8 mouse cellular contexts compared by ENCODE assay signal in the genomic region with DNA sequence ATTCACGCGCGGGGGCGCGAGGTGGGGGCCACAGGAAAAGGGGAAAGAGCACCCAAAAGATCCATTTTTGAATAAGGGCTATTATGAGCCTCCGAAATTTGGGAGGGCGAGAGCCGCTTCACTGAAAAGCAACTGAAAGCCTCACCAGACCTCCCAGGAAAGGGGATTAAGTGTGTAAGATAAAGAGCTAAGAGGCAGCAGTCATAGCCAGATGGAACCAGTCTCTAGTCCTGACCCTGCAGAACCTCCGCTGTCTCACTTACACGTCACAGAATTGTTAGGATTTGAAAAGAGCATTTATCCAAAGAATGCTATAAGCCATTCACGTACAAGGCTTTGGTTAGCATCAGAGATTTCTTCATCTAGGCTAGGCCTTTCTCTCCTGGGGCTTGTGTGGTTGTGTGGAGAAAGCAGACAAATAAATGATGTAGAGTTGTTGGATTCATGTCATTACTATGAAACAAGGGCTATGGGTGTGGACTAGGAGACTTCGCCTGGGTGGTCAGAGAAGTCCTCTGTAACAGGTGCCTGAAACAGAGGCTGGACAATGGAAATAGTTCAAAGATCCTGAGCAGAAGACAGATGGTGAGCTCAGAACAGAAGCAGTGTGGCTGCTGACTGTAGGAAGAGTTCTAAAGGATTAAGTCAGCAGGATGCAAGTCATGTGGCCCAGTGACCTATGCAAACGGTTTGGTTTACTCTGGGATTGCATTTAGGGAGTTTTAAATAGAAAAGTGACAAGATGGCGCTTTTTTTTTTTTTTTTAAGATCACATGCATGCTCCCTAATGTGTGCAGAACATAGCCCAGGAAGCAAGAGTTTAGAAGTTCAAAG. TPM values are rescaled to one million over a fixed set of nuclear protein-coding genes. Genes with fewer than 3 reads are reported as not detected.
DNase-seq lines count a peak whose midpoint lies in the region; ATAC-seq lines count a peak whose summit lies in the region.

No protein-coding gene starts in this region.

- peak overlapping the region; percentile 93 for H3K9ac ChIP-seq in forebrain, embryonic 14.5 days (ENCODE audit: low read length)

- peak overlapping the region; percentile 85 for H3K4me2 ChIP-seq in forebrain, embryonic 14.5 days (ENCODE audit: low read length)

- no peaks in the 10 kb centered on the region for H3K27me3 ChIP-seq in forebrain, embryonic 14.5 days (replicated peaks; ENCODE audit: control insufficient read depth, insufficient read depth, low read length)

- no peaks in the 10 kb centered on the region for H3K9me3 ChIP-seq in forebrain, embryonic 14.5 days (replicated peaks; ENCODE audit: control insufficient read depth, low read length)

- peak; percentile 22 for DNase-seq in kidney, adult 9 months
- no peak for DNase-seq in kidney, postnatal 14 days
- peak; percentile 37 for DNase-seq in NIH3T3 (ENCODE audit: low read depth)
- peak; percentile 48 for DNase-seq in forebrain, embryonic 14.5 days (ENCODE audit: low spot score)
- no peak for DNase-seq in adrenal gland, adult 18-20 months (ENCODE audit: low spot score in 2 of 2)
- no peak for DNase-seq in layer of hippocampus, postnatal 25 days (ENCODE audit: extremely low spot score in 1 of 2, low spot score in 1 of 2)
- no peak for DNase-seq in adrenal gland, adult (ENCODE audit: inconsistent age in 2 of 2, low spot score in 1 of 2)

- ATAC-seq in forebrain, embryonic 14.5 days: 0 out of 2 replicates have a peak, but pooled peaks have one; percentile 21

- peak overlapping the region; percentile 96 for H3K27ac ChIP-seq in forebrain, embryonic 14.5 days (ENCODE audit: low read depth, low read length)
- peak overlapping the region; percentile 99 for H3K27ac ChIP-seq in macrophage

- no peaks in the 10 kb centered on the region for H3K36me3 ChIP-seq in forebrain, embryonic 14.5 days (ENCODE audit: control insufficient read depth, insufficient read depth, low read length)
- H3K36me3 ChIP-seq in macrophage (ENCODE audit: inconsistent target): no peaks in the 10 kb centered on the region

- peaks cover 20% of the 10 kb centered on the region for H3K4me1 ChIP-seq in forebrain, embryonic 14.5 days (ENCODE audit: control insufficient read depth, insufficient read depth, low read length)

- WGBS in forebrain, embryonic 14.5 days: 8% methylated on average over 14 of the region's 14 CpGs
- WGBS in macrophage (ENCODE audit: missing documents): 29% methylated on average over 14 of the region's 14 CpGs

- H3K79me2 ChIP-seq in macrophage (ENCODE audit: inconsistent target): peaks cover 37% of the 10 kb centered on the region

- peak overlapping the region; percentile 96 for H3K4me3 ChIP-seq in forebrain, embryonic 14.5 days (ENCODE audit: low read depth, low read length)
- H3K4me3 ChIP-seq in macrophage (ENCODE audit: inconsistent target): peak overlapping the region; percentile 22

RNA-seq across cellular contexts. Expression of a gene that starts 0.7 kb away (rescaled TPM):
- polyA plus RNA-seq in forebrain, embryonic 14.5 days (2014; fragmentation: Nextera tagmentation; extraction: Ambion mirVana): 57.8 and 60.8 TPM in 2 replicates
- 100 to 1,000 TPM in 6 of 26 experiments, 10 to 100 TPM in 20; 28.9 to 182 (median 61.6) TPM for total RNA-seq in macrophage (2018; cell fraction: chromatin; rRNA removed)
- total RNA-seq in macrophage (2018; cell fraction: cytosol; rRNA removed): 100 to 1,000 TPM in 2 of 26 experiments, 10 to 100 TPM in 24; 28.1 to 118 (median 59.6) TPM
- total RNA-seq in macrophage (2018; cell fraction: nucleus; rRNA removed): 100 to 1,000 TPM in 5 of 26 experiments, 10 to 100 TPM in 21; 34.8 to 127 (median 71.2) TPM
- 38.2 to 44.0 TPM (median 38.7 TPM) in 3 replicates for polyA plus RNA-seq in macrophage (2018)
- 10 to 100 TPM; 35.7 to 39.4 TPM for total RNA-seq in adrenal gland, adult 18-20 months (2021)
- total RNA-seq in layer of hippocampus, postnatal 25 days (2021): 100 to 1,000 TPM in 1 of 2 experiments, 10 to 100 TPM in 1; 97.6 to 105 TPM

RNA-seq across cellular contexts. Expression of a gene that starts 26.2 kb away (rescaled TPM):
- 3.8 and 4.9 TPM in 2 replicates for polyA plus RNA-seq in forebrain, embryonic 14.5 days (2014; fragmentation: Nextera tagmentation; extraction: Ambion mirVana)
- total RNA-seq in macrophage (2018; cell fraction: chromatin; rRNA removed): 10 to 100 TPM in 11 of 26 experiments, 1 to 10 TPM in 15; 1.2 to 22.2 (median 7.2) TPM
- 10 to 100 TPM; 41.1 to 85.4 (median 62.3) TPM for total RNA-seq in macrophage (2018; cell fraction: cytosol; rRNA removed)
- 10 to 100 TPM in 25 of 26 experiments, 1 to 10 TPM in 1; 8.6 to 68.5 (median 34.7) TPM for total RNA-seq in macrophage (2018; cell fraction: nucleus; rRNA removed)
- polyA plus RNA-seq in macrophage (2018): 44.8 to 72.8 TPM (median 61.4 TPM) in 3 replicates
- 10 to 100 TPM; 12.6 to 14.3 TPM for total RNA-seq in adrenal gland, adult 18-20 months (2021)
- total RNA-seq in layer of hippocampus, postnatal 25 days (2021): 10 to 100 TPM; 11.4 to 13.4 TPM

RNA-seq across cellular contexts. Expression of a gene that starts 45.4 kb away (rescaled TPM):
- 12.0 and 12.9 TPM in 2 replicates for polyA plus RNA-seq in forebrain, embryonic 14.5 days (2014; fragmentation: Nextera tagmentation; extraction: Ambion mirVana)
- total RNA-seq in macrophage (2018; cell fraction: chromatin; rRNA removed): 1 to 10 TPM in 12 of 26 experiments, under 1 TPM in 2, not detected in 12; 0.29 to 5.3 (median 2.3) TPM
- total RNA-seq in macrophage (2018; cell fraction: cytosol; rRNA removed): 1 to 10 TPM in 13 of 26 experiments, under 1 TPM in 11, not detected in 2; 0.32 to 2.9 (median 1.4) TPM
- total RNA-seq in macrophage (2018; cell fraction: nucleus; rRNA removed): 1 to 10 TPM in 15 of 26 experiments, under 1 TPM in 6, not detected in 5; 0.55 to 6.1 (median 1.5) TPM
- polyA plus RNA-seq in macrophage (2018): 0.62 to 1.1 TPM (median 0.63 TPM) in 3 replicates
- 1 to 10 TPM; 7.7 to 9.2 TPM for total RNA-seq in adrenal gland, adult 18-20 months (2021)
- total RNA-seq in layer of hippocampus, postnatal 25 days (2021): 1 to 10 TPM; 1.2 to 2.4 TPM

Comparison
In these comparisons a context has a peak if more than half of its experiments do, and no peak if none do; other contexts are left out.
1. DNase-seq: peak in kidney, adult 9 months (single experiment), NIH3T3 (single experiment) and forebrain, embryonic 14.5 days (single experiment); none in kidney, postnatal 14 days (single experiment), adrenal gland, adult 18-20 months (0 of 2), layer of hippocampus, postnatal 25 days (0 of 2) and adrenal gland, adult (0 of 2).